Mouse (Mus musculus): ENCODE measurements around the gene Prdm16. TPM values are rescaled to one million over a fixed set of nuclear protein-coding genes. Genes with fewer than 3 reads are reported as not detected.

The Prdm16 gene
- total RNA-seq, 2 experiments from 2014 or later: 3.0 TPM; not detected in 1

GRCm38 (mm10) chr4:154640443-154641295 lies 4.0 kb upstream of the Prdm16 start:
- no peak for ATAC-seq (replicated peaks; ENCODE audit: low FRiP score, poor library complexity, severe bottlenecking)

- ATAC-seq (replicated peaks; ENCODE audit: low FRiP score, poor library complexity, severe bottlenecking): no peak
Measured at GRCm38 (mm10) chr4:154639591-154640442, 3.1 kb upstream of the Prdm16 start.

DNA sequence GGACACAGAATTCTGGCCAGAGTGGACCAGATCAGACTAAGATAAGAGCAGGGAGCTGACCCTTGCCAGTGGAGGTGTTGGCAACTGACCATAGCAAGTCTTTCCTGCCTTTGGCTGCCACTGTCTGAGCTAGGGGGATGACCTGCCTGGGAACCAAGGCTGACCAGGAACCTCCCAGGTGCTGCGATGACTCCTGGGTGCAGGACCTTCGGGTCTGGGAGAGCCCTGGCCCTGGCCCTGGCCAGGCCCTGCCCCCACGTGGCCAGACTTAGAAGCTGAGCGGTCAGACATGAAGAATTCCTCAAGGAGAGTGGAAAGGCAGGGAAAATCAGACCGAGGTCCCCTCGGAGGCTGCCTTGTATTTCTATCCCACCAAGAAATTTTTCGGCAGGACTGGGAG lies 2.5 kb upstream of the Prdm16 start:
- ATAC-seq (replicated peaks; ENCODE audit: low FRiP score, poor library complexity, severe bottlenecking): no peak

GRCm38 (mm10) chr4:154638320-154638886 lies 1.7 kb upstream of the Prdm16 start:
- no peak for ATAC-seq (replicated peaks; ENCODE audit: low FRiP score, poor library complexity, severe bottlenecking)

DNA sequence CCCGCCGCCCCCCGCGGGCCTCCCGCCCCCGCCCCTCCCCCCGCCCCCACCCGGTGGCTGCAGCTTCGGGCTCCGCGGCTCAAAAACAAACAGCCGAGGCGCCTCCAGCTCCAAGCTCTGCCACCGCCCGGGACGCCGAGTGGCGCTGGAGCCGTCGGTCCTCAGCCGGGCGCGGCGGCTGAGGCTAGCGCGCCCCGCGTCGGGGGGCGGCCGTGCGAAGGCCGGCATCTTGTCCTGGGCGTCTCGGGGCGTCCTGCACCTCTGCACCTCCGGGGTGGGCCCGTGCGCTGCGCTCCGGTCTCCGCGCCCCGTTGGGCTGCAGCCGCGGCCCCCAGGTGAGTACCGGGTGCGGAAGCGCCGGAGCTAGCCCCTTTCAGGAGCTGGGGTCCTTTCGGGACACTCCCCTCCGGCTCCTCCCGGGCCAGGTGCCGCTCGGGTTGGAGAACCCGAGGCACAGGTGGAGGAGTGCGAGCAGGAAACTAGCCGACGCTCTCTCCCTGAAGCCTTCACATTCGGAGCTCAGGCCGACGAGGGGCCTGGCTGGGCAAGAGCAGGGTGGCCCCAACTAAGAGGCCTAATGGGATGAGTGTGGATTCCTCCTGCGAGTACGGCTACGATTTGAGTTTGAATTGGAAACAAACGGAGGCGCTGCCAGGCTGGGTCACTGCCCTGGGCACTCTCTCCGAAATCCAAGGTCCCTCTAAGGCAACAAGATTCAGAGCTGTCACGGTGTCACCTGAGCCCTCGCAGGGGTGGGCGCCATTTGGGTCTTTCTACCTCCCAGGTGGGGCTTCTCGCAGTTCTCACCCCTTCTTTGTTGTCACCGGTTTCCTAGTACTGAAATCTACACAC lies 1.0 kb upstream of the Prdm16 start:
- no peak for ATAC-seq (replicated peaks; ENCODE audit: low FRiP score, poor library complexity, severe bottlenecking)

DNA sequence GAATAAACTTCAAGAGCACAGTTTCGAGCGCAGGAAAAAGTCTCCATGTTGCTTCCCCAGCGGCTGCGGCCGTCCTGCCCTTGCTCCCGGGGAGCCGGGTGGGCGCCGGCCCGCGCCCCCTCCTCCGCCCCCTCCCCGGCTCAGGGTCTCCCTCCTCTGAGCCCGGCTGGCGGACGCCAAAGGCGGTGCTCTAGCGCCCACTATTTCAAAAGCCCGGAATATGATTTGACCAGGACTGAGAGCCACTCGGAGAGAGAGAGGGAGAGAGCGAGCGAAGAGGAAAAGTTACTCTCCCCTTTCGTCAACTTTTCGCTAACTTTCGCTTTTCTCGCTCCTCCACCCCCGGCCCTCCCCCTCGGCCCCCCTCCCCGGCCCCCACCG lies 630 bp downstream of the Prdm16 start:
- no peak for ATAC-seq (replicated peaks; ENCODE audit: low FRiP score, poor library complexity, severe bottlenecking)

DNA sequence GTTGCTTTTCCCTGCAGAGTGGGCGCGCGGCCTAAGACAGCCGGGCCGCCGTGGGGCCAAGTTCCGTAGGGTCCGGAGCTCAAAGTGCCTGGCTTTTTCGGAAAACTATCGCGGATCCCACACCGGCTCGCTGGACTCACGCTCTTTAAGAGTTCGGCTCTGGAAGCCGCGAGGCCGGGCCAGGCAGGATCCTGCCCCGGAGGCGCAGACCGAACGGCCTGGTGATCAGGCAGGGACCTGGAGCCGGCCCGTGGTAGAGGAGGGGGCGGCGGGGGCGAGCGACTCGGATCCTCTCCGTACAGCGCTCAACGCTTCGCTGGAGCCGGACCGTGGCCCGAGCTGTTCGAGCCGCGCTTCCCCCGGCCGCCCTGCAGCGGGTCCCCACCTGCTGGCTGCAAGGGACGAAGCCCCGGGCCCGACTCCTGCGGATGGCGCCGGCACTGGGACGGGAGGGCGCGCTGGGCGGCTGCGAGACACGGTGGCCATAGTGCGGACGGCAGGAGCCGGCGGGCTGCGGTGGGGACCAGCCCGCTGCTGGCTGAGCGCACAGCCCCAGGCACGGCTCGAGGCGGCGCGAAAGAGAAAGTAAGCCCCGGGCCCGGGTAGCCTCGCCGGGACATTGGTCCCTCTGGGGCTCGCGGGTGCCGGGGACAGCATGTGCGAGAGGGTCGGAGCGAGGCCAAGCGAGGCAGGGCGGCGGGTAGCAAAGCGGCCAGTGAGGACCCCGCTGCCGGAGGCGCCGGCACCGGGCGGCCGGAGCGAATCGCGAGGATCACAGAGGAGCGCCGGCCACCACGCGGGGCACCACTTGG lies 1.2 kb downstream of the Prdm16 start:
- no peak for ATAC-seq (replicated peaks; ENCODE audit: low FRiP score, poor library complexity, severe bottlenecking)

- no peak for ATAC-seq (replicated peaks; ENCODE audit: low FRiP score, poor library complexity, severe bottlenecking)
Measured at GRCm38 (mm10) chr4:154634470-154635240, 2.0 kb downstream of the Prdm16 start.

- ATAC-seq (replicated peaks; ENCODE audit: low FRiP score, poor library complexity, severe bottlenecking): no peak
Measured at GRCm38 (mm10) chr4:154634001-154634400, 2.7 kb downstream of the Prdm16 start.

GRCm38 (mm10) chr4:154632800-154633764 lies 3.6 kb downstream of the Prdm16 start:
- ATAC-seq (replicated peaks; ENCODE audit: low FRiP score, poor library complexity, severe bottlenecking): no peak

GRCm38 (mm10) chr4:154630763-154631162 lies 5.9 kb downstream of the Prdm16 start:
- ATAC-seq (replicated peaks; ENCODE audit: low FRiP score, poor library complexity, severe bottlenecking): no peak

DNA sequence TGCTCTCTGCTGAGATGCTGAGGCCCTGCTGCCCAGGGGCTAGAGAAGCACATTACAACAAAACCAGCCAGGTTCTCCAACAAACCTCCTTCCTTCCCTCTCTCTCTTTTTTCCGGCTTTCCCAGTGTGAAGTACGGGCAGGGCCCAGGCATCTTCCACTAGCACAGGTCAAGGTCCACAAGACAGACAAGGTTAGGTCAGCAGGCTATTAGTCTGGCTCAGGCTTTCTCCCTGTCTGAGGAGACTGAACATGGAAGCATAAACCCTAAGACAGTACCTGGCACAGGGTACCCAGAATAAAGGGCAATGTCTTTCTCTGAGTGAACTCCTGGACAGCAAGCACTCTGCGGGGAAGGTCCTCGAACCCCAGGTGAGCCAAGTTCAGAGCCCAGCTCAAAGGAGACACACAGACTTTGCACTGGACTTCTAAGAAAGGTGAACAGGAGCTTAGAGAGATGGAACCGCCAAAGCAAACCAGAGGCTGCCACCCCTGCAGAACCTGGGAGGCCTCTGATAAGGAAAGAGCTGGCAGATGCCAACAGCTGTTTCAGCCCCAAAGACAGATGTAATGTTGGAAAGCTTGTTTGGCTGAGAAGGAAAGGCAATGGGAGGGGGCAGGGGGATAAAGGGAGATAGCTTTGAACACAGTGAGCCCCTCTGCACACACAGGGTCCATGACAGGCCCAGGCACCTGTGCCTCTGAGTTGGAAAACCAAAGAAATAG lies 9.1 kb downstream of the Prdm16 start:
- ATAC-seq (replicated peaks; ENCODE audit: low FRiP score, poor library complexity, severe bottlenecking): no peak

- no peak for ATAC-seq (replicated peaks; ENCODE audit: low FRiP score, poor library complexity, severe bottlenecking)
Measured at GRCm38 (mm10) chr4:154626282-154626681, 10.4 kb downstream of the Prdm16 start.

DNA sequence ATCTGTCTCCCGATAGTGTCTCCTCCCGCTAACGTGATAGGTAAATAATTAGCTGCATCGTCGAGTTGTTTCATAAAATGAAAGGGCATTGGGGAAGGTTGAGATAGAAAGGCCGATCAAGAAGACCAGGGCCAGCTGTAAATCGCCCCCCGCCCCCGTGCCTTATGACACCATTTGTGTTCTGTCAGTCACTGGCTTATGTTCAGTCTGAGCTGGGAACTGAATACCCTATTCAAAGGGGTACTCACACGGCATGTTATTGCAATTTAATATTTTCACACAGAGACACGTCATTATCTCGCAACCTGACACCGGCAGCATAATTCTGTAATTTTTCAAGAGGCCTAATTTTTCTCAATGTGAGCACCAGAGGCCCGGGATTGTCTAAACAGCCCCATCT lies 11.0 kb downstream of the Prdm16 start:
- ATAC-seq (replicated peaks; ENCODE audit: low FRiP score, poor library complexity, severe bottlenecking): no peak

- no peak for ATAC-seq (replicated peaks; ENCODE audit: low FRiP score, poor library complexity, severe bottlenecking)
Measured at GRCm38 (mm10) chr4:154623241-154623640, 13.4 kb downstream of the Prdm16 start.

GRCm38 (mm10) chr4:154622521-154622920 lies 14.2 kb downstream of the Prdm16 start:
- no peak for ATAC-seq (replicated peaks; ENCODE audit: low FRiP score, poor library complexity, severe bottlenecking)
